Mouse (Mus musculus): Measurements from ENCODE around the gene P2rx3.

The P2rx3 gene

DNA sequence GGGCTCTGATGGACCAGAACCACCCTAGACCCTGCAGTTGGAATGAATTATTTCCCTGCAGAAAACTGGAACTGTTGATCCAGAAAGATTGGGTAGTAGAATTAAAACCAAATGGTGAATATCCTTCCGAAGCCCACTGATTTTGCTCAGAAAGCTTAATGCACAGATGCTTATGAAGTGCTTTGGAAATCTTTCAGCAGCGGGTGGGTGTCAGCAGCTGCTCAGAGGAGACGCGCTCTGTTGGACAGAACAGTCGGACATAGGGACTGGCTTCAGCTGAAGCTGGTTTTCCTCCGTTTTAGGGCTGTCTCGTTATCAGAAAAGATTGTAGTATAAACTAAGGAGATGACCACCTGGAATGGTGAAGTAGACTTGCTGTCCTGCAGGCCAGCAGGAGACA lies 6.4 kb upstream of the P2rx3 start:
- no peak for DNase-seq (ENCODE audit: low spot score in 2 of 2)

DNA sequence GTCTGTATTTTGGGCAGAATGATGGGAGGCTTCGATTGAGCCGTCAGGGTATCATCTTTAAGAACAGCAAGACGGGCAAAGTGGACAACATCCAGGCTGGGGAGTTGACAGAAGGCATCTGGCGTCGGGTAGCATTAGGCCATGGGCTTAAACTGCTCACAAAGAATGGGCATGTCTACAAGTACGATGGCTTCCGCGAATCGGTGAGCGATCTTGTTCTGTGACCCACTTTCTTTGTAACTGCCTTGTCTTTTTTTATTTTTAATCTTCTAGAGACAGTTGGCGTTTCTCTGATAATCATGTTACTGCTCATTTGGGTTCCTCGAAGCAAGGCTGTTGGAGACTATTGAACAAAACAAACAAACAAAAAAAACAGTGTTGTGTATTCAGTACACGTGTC lies 1.1 kb upstream of the P2rx3 start:
- no peak for DNase-seq (ENCODE audit: low spot score in 2 of 2)

GRCm38 (mm10) chr2:85036507-85037046 lies 685 bp downstream of the P2rx3 start:
- no peak for DNase-seq (ENCODE audit: low spot score in 2 of 2)

DNA sequence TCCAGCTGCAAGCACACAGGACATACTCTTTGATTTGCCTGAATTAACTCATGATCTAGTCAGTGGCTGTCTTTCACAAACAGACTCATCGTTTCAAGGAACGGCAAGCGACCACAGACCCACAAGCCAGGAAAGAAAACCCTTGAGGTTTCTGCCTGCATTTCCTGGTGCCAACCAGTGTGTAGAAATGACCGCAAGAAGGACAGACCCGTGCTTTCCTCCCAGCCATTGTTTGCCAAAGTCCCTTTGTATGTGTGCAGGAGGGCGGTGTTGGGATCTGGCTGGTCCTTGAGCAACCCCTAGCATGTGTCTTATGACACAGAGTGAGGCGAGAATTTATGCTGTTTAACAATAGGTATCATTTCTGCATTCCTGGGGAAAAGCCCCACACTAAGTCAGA lies 3.1 kb downstream of the P2rx3 start:
- no peak for DNase-seq (ENCODE audit: low spot score in 2 of 2)

DNA sequence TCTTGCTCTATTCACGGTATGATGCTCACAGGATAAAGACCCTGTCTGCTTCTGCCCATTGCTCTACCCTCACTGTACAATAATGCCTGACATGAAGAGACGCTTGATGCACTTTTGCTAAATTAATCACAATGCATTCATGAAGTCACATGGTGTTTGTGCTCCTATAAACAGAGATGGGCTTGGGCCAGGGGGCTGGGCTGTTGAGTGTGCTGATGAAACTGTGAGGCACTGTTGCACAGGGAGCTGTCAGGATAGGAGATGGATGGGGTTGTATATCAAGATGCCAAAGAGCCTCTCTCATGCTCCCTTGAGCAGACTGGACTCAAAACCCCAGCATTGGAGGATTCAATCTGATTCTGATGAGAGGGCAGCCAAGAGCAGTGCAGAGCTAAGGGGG lies 4.1 kb downstream of the P2rx3 start:
- DNase-seq (ENCODE audit: low spot score in 2 of 2): no peak

- DNase-seq (ENCODE audit: low spot score in 2 of 2): no peak
Measured at GRCm38 (mm10) chr2:85030989-85031388, 6.3 kb downstream of the P2rx3 start.

GRCm38 (mm10) chr2:85029897-85030296 lies 7.4 kb downstream of the P2rx3 start:
- DNase-seq (ENCODE audit: low spot score in 2 of 2): no peak

- DNase-seq (ENCODE audit: low spot score in 2 of 2): no peak
Measured at GRCm38 (mm10) chr2:85027281-85027680, 10.0 kb downstream of the P2rx3 start.

- DNase-seq (ENCODE audit: low spot score in 2 of 2): no peak
Measured at GRCm38 (mm10) chr2:85026178-85026577, 11.1 kb downstream of the P2rx3 start.

GRCm38 (mm10) chr2:85022043-85022442 lies 15.2 kb downstream of the P2rx3 start:
- no peak for DNase-seq (ENCODE audit: low spot score in 2 of 2)

DNA sequence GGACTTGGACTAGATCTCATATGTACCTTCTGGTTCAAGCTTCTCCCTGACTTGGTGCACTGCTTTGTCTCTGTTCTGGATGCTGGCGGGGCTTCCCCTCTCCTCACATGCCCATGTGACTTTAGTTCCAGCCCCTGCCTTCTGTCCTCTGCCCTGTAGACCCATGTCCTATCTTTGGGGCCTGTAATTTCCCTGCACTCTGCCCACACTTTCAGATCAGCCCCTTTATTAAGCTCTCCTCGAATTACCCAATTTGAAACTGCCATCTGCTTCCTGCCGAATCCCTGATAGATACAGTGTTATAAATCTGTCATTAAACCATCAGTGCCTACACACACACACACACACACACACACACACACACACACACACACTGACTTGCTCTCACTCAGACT lies 22.7 kb downstream of the P2rx3 start:
- DNase-seq (ENCODE audit: low spot score in 2 of 2): no peak

DNA sequence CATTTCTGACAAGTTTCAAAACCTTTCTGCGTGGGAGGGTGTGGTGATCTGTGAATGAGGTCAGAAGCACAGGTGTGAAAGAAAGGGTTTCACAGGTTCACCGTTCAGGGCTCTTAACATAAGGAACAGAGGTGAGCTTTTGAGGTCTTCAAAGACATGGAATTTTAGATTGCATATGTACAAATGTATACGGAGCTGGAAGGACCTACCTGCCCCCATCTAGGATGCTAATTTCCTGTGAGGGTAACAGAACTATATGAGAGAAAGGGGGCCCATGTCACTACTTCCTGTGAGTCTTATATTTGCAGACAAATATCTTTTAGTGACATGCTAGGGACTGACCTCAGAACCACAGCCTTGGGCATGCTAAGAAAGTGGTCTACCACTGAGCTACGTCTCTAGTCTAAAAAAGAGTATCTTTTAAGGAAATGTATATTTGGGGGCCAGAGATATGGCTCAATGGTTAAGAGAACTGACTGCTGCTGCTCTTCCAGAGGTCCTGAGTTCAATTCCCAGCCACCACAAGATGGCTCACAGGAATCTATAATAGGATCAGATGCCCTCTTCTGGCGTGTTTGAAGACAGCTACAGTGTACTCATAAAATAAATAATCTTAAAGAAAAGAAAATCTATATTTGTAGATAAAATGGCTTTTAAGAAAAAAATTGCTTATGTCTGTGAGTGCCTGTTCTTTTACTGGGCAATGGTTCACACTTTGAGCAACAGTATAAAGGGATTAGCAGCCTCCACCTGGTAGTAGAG lies 23.3 kb downstream of the P2rx3 start:
- no peak for DNase-seq (ENCODE audit: low spot score in 2 of 2)

DNA sequence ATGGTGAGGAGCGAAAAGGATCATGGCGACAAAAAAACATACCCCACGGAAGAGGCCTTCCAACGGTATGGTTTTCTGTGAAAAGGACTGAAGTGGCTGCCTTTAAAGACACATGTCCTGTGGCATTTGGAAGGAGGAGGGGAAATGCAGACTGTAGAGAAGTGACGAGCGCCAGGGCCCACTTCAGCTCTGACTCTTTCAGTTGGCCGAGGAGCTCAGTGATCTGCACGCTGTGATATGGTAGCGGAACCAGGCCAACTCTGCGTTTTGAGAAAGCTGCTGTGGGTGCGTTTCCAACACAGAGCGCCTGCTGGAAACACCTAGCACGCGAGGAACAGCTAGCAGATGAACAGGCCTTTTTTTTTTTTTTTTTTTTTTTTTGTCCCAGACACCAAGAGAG lies 24.6 kb downstream of the P2rx3 start:
- DNase-seq (ENCODE audit: low spot score in 2 of 2): no peak

- no peak for DNase-seq (ENCODE audit: low spot score in 2 of 2)
Measured at GRCm38 (mm10) chr2:85011906-85012604, 25.2 kb downstream of the P2rx3 start.

GRCm38 (mm10) chr2:85009212-85009611 lies 28.1 kb downstream of the P2rx3 start:
- DNase-seq (ENCODE audit: low spot score in 2 of 2): no peak

- DNase-seq (ENCODE audit: low spot score in 2 of 2): no peak
Measured at GRCm38 (mm10) chr2:85007729-85008128, 29.5 kb downstream of the P2rx3 start.

- DNase-seq (ENCODE audit: low spot score in 2 of 2): no peak
Measured at GRCm38 (mm10) chr2:85006600-85006999, 30.7 kb downstream of the P2rx3 start.

- peak in 1 of 2 experiments; percentile 9 for DNase-seq (ENCODE audit: low spot score in 2 of 2)
Measured at GRCm38 (mm10) chr2:85004341-85004740, 32.9 kb downstream of the P2rx3 start.

DNA sequence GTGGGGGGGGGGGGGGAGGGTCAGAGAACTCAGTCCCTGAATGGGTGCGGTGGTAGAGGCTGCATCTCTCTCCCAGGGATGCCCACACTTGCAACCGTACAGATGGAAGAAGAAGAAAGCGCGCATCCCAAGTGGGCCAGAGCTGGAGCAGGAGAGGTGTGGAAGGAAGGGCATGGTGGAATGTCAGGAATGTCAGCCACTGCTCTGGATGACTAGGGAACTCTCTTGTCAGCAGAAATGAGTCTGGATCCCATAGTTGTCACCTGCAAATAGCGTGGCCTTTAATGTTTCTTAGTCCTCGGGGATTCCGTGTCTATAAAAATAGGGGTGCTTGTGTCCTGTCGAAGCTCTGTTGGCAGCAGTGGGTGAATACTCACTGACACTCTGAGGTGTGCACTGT lies 34.7 kb downstream of the P2rx3 start:
- no peak for DNase-seq (ENCODE audit: low spot score in 2 of 2)

GRCm38 (mm10) chr2:85001497-85001896 lies 35.8 kb downstream of the P2rx3 start:
- DNase-seq (ENCODE audit: low spot score in 2 of 2): no peak

GRCm38 (mm10) chr2:84999486-85000181 lies 37.6 kb downstream of the P2rx3 start:
- DNase-seq (ENCODE audit: low spot score in 2 of 2): no peak

- DNase-seq (ENCODE audit: low spot score in 2 of 2): no peak
Measured at GRCm38 (mm10) chr2:84996376-84996775, 40.9 kb downstream of the P2rx3 start.

GRCm38 (mm10) chr2:84987930-84988329 lies 49.3 kb downstream of the P2rx3 start, which contains the start of gene Prg3:
Gene Prg3, plus strand, starts transcription at chr2:84988215.
- DNase-seq (ENCODE audit: low spot score in 2 of 2): no peak
